Mouse (Mus musculus): ENCODE data around the gene Jpt1. TPM values are rescaled to one million over a fixed set of nuclear protein-coding genes. Genes with fewer than 3 reads are reported as not detected.
"Not testable (repeated sequence)": the region's sequence is repeated elsewhere in the genome, so short reads cannot be mapped to it uniquely, and the experiment has no call there.

Gene Jpt1
- polyA plus RNA-seq, 1 experiment, result 386 TPM

DNA sequence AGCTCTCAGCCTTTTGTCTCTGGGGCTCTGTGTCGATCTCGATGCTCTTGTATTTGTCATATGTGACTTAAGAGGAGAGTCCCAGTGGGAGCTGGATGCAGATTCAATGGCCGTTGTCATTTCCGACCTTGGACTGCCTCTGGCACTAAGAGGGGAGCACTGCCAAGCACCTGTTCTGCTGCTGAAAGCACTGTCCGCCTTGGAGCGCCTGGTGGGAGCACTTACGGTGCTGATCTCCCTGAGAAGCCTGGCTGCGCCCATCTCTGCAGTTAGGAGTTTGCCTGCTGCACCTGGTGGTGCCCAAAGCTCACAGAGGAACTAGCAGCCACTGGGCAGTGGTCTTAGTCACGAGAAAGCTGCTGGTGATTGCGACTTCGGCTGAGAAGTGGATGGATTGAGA, 30.9 kb downstream of the Jpt1 start:
- TF ChIP-seq REST (IDR thresholded peaks at IDR 0.05; ENCODE audit: insufficient read depth, insufficient read length) (no peak), MYOD1 (IDR thresholded peaks at IDR 0.05; ENCODE audit: control insufficient read depth in 1 of 3, insufficient read length in 2 of 3, low read depth in 2 of 3) (peak in 2 of 3 experiments; percentile 5 to 60), MAX (IDR thresholded peaks at IDR 0.05; ENCODE audit: low read depth) (no peak)
- H3K79me2 ChIP-seq (ENCODE audit: control insufficient read depth, insufficient read depth), result no peaks in the 10 kb centered on the region
- H3K4me3 ChIP-seq, result no peak overlapping the region
- H3ac ChIP-seq (ENCODE audit: control insufficient read depth, insufficient read length), result no peak overlapping the region
- peaks cover 4% of the 10 kb centered on the region for H3K36me3 ChIP-seq (ENCODE audit: control insufficient read depth, insufficient read depth)
- H3K4me2 ChIP-seq (ENCODE audit: low read depth), result no peak overlapping the region
- no peaks in the 10 kb centered on the region for H3K27me3 ChIP-seq (ENCODE audit: control insufficient read depth, insufficient read depth, insufficient read length)

DNA sequence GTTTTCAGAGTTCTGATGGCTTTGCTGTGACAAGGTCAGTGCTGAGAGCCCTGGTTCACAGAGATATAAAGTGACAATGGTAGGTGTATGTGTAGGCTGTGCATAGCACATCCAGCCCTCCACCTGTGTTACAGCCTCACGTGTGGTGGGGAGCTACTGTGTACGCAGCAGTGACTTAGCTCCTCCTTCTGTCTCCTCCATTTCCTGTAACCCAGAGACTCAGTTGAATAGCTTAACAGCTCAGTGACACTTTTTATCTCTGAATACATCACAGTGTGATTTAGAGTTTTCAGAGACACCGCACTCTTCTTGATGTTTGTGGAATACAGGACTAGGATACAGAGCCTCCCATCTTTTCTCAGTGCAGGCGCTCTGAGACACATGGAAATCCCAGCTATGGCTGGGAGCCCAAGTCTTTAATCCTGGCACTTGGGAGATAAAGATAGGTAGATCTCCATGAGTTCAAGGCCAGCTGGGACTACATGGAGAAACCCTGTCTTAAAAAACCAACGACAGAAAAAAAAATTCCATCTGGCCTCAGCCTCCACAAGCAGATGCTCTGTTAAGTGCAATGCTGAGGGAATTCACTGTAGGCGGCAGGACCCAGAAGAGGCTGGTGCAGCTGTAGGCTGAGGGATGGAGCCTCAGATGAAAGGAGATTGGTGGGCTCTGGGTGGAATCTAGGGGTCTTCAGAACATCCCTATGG, 32.5 kb downstream of the Jpt1 start:
- H3K27me3 ChIP-seq (ENCODE audit: control insufficient read depth, insufficient read depth, insufficient read length), result no peaks in the 10 kb centered on the region
- H3K4me2 ChIP-seq (ENCODE audit: low read depth), result no peak overlapping the region
- no peak overlapping the region for H3K4me3 ChIP-seq
- peaks cover 4% of the 10 kb centered on the region for H3K36me3 ChIP-seq (ENCODE audit: control insufficient read depth, insufficient read depth)
- no peak for TF ChIP-seq POLR2A (IDR thresholded peaks at IDR 0.05; ENCODE audit: insufficient read length, low read depth)
- no peak for TF ChIP-seq TCF3 (IDR thresholded peaks at IDR 0.05; ENCODE audit: insufficient read length, low read depth)
- no peak for TF ChIP-seq POLR2AphosphoS2 (IDR thresholded peaks at IDR 0.05; ENCODE audit: insufficient read length, low read depth)
- no peak for TF ChIP-seq USF1 (IDR thresholded peaks at IDR 0.05; ENCODE audit: low read depth)
- no peak for TF ChIP-seq E2F4 (IDR thresholded peaks at IDR 0.05; ENCODE audit: insufficient read depth)
- no peak for TF ChIP-seq MYOD1 (IDR thresholded peaks at IDR 0.05; ENCODE audit: control insufficient read depth in 1 of 3, insufficient read length in 2 of 3, low read depth in 2 of 3)
- TF ChIP-seq SRF (IDR thresholded peaks at IDR 0.05; ENCODE audit: control insufficient read depth, insufficient read length, low read depth), result no peak
- TF ChIP-seq CEBPB (IDR thresholded peaks at IDR 0.05; ENCODE audit: insufficient read depth, poor library complexity, severe bottlenecking), result no peak
- no peak for TF ChIP-seq REST (IDR thresholded peaks at IDR 0.05; ENCODE audit: insufficient read depth, insufficient read length)
- no peak for TF ChIP-seq MYOG (IDR thresholded peaks at IDR 0.05; ENCODE audit: control insufficient read depth in 1 of 3, insufficient read depth in 1 of 3, insufficient read length in 2 of 3, low read depth in 2 of 3)
- no peak for TF ChIP-seq MAX (IDR thresholded peaks at IDR 0.05; ENCODE audit: low read depth)
- no peak overlapping the region for H3ac ChIP-seq (ENCODE audit: control insufficient read depth, insufficient read length)
- no peaks in the 10 kb centered on the region for H3K79me2 ChIP-seq (ENCODE audit: control insufficient read depth, insufficient read depth)

DNA sequence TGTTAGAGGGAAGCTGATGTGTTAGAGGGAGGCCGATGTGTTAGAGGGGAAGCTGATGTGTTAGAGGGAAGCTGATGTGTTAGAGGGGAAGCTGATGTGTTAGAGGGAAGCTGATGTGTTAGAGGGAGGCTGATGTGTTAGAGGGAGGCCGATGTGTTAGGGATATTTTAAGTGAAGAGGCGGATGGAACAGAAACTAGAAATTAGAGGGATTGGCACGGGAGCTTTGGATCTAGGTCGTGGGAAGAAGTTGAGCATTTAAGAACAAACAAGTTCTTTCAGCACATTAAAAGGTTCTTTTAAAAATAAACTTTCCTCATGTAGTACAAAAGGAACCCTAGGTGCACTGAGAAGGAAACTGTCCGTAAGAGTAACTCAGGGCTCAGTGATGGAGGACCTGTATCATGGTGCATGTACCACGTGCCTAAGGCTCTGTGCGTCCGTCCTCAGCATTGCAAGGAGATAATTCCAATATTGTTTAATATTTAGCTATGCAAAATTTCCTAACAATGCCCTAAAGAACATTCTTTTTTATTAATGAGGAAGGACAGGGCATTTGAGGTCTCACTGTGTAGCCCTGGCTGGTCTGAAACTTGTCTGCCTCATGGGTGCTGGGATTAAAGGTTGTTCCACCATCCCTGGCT, 35.8 kb downstream of the Jpt1 start:
- Histone ChIP-seq H3K79me2 (ENCODE audit: control insufficient read depth, insufficient read depth) (no peaks in the 10 kb centered on the region), H3K27me3 (ENCODE audit: control insufficient read depth, insufficient read depth, insufficient read length) (no peaks in the 10 kb centered on the region), H3ac (ENCODE audit: control insufficient read depth, insufficient read length) (no peak overlapping the region), H3K36me3 (ENCODE audit: control insufficient read depth, insufficient read depth) (peaks cover 4% of the 10 kb centered on the region), H3K4me3 (no peak overlapping the region), H3K4me2 (ENCODE audit: low read depth) (no peak overlapping the region)
- TF ChIP-seq POLR2A (IDR thresholded peaks at IDR 0.05; ENCODE audit: insufficient read length, low read depth) (no peak), POLR2AphosphoS2 (IDR thresholded peaks at IDR 0.05; ENCODE audit: insufficient read length, low read depth) (no peak), TCF3 (IDR thresholded peaks at IDR 0.05; ENCODE audit: insufficient read length, low read depth) (no peak), SRF (IDR thresholded peaks at IDR 0.05; ENCODE audit: control insufficient read depth, insufficient read length, low read depth) (no peak), REST (IDR thresholded peaks at IDR 0.05; ENCODE audit: insufficient read depth, insufficient read length) (no peak), E2F4 (IDR thresholded peaks at IDR 0.05; ENCODE audit: insufficient read depth) (no peak), MYOD1 (IDR thresholded peaks at IDR 0.05; ENCODE audit: control insufficient read depth in 1 of 3, insufficient read length in 2 of 3, low read depth in 2 of 3) (no peak), USF1 (IDR thresholded peaks at IDR 0.05; ENCODE audit: low read depth) (no peak), CEBPB (IDR thresholded peaks at IDR 0.05; ENCODE audit: insufficient read depth, poor library complexity, severe bottlenecking) (no peak), TCF12 (IDR thresholded peaks at IDR 0.05; ENCODE audit: insufficient read depth, poor library complexity, severe bottlenecking) (no peak), MYOG (IDR thresholded peaks at IDR 0.05; ENCODE audit: control insufficient read depth in 1 of 3, insufficient read depth in 1 of 3, insufficient read length in 2 of 3, low read depth in 2 of 3) (no peak), MAX (IDR thresholded peaks at IDR 0.05; ENCODE audit: low read depth) (no peak)

DNA sequence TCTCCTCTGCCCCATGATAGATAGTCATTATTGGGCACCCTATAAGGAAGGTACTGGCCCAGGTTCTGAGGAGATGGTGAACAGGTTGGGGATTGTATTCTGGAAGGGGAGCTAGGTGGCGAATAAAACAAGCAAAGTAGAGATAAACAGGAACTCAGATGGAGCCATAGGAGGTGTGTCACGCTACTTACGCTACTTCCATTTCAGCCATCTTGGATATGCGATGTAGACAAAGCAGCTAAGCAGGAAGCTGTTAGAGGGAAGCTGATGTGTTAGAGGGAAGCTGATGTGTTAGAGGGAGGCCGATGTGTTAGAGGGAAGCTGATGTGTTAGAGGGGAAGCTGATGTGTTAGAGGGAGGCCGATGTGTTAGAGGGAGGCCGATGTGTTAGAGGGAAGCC, 36.8 kb downstream of the Jpt1 start:
- H3ac ChIP-seq (ENCODE audit: control insufficient read depth, insufficient read length); H3K79me2 ChIP-seq (ENCODE audit: control insufficient read depth, insufficient read depth); H3K4me3 ChIP-seq; H3K36me3 ChIP-seq (ENCODE audit: control insufficient read depth, insufficient read depth); H3K27me3 ChIP-seq (ENCODE audit: control insufficient read depth, insufficient read depth, insufficient read length): not testable (repeated sequence)
- peak overlapping the region; percentile 65 for H3K4me2 ChIP-seq (ENCODE audit: low read depth)

DNA sequence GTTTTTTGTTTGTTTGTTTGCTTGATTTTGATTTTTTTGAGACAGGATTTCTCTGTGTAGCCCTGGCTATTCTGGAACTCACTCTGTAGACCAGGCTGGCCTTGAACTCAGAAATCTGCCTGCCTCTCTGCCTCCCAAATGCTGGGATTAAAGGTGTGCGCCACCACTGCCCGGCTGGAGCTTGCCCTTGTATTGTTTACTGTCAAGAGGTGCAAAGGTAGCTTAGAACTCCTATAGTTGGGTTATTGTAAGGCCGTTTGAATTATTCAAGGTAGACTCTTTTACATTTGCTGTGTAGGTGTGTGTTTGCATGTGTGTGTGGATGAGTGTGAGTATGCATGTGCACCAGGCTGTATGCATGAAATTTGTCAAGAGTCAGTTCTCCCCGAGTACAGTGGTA, 37.6 kb downstream of the Jpt1 start:
- not testable (repeated sequence) for H3K27me3 ChIP-seq (ENCODE audit: control insufficient read depth, insufficient read depth, insufficient read length); H3ac ChIP-seq (ENCODE audit: control insufficient read depth, insufficient read length); H3K79me2 ChIP-seq (ENCODE audit: control insufficient read depth, insufficient read depth); H3K36me3 ChIP-seq (ENCODE audit: control insufficient read depth, insufficient read depth)
- Histone ChIP-seq H3K4me2 (ENCODE audit: low read depth) (peak overlapping the region; percentile 65), H3K4me3 (peak overlapping the region; percentile 73)

Measured in myocyte (in vitro differentiated cells).